In the genomic region with DNA sequence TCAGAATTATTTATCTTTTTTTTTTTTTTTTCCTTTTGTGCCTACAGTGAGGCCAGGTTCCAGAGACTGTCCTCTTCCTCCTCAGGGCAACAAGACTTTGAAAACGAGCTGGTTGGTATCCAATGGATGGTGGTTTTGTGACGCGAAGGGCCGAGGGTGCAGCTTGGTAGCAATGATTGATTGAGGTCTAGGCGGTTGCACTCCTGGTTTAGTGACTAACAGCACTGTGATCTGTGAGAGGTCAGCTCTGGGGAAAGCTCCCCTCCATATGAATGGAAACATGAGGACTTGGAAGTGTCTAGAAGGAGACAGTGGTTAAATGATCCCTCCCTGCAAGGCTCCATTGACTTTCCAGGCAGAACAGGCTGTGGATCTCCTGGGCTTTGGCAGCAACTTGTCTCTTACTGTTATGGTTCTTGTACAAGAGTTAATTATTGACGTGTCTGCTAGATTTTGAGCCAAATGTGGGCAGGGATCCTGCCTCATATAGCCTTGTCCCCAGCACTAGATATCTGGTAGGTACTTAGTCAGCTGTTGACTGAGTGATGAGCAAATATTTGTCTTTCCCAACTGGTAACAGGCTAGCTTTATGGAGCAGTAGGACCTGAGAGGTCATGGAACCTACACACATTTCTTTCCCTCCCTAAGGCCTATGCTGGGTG, we compare ENCODE assay signal across 18 mouse cellular contexts. TPM values are rescaled to one million over a fixed set of nuclear protein-coding genes. Genes with fewer than 3 reads are reported as not detected.
DNase-seq lines count a peak whose midpoint lies in the region; ATAC-seq and TF ChIP-seq lines count a peak whose summit lies in the region.
"Had no signal": no experiment of that assay in that cellular context is flagged by ENCODE, and none has a peak within 500 bp of the region (broad histone marks: within the 10 kb centered on the region; RNA-seq: fewer than 3 reads in every experiment).

No protein-coding gene starts in this region.

- H3K4me2 ChIP-seq in intestine, postnatal 0 days (replicated peaks; ENCODE audit: low read depth), result no peak overlapping the region
- no peak overlapping the region for H3K4me2 ChIP-seq in liver, embryonic 16.5 days (ENCODE audit: low read depth, low read length)
- no peak overlapping the region for H3K4me2 ChIP-seq in stomach, embryonic 15.5 days
- H3K4me2 ChIP-seq: embryonic facial prominence, embryonic 13.5 days; hindbrain, embryonic 15.5 days had no signal

- H3K4me1 ChIP-seq in intestine, postnatal 0 days (replicated peaks; ENCODE audit: control insufficient read depth, insufficient read depth, low read length), result no peaks in the 10 kb centered on the region
- peaks cover 3% of the 10 kb centered on the region for H3K4me1 ChIP-seq in liver, embryonic 16.5 days (ENCODE audit: control insufficient read depth, low read depth, low read length)
- peaks cover 3% of the 10 kb centered on the region; the same call in 1 of the 2 replicates for H3K4me1 ChIP-seq in stomach, embryonic 15.5 days
- H3K4me1 ChIP-seq: hindbrain, embryonic 15.5 days had no signal

- H3K9me3 ChIP-seq in intestine, postnatal 0 days (ENCODE audit: control insufficient read depth), result no peaks in the 10 kb centered on the region
- no peaks in the 10 kb centered on the region for H3K9me3 ChIP-seq in liver, embryonic 16.5 days (replicated peaks; ENCODE audit: control insufficient read depth, low read length)
- H3K9me3 ChIP-seq in stomach, embryonic 15.5 days, result no peaks in the 10 kb centered on the region
- H3K9me3 ChIP-seq: embryonic facial prominence, embryonic 13.5 days; G1E; hindbrain, embryonic 15.5 days had no signal

- ATAC-seq in intestine, postnatal 0 days, result peak; percentile 60; the same call in 1 of the 2 replicates
- ATAC-seq in liver, embryonic 16.5 days (ENCODE audit: low read depth), result peak; percentile 89
- ATAC-seq in stomach, embryonic 15.5 days (ENCODE audit: insufficient read depth, low FRiP score, low read depth), result peak; percentile 93

- no peak overlapping the region for H3K4me3 ChIP-seq in intestine, postnatal 0 days (ENCODE audit: low read depth, low read length)
- no peak overlapping the region for H3K4me3 ChIP-seq in liver, embryonic 16.5 days (ENCODE audit: low read depth, low read length)
- H3K4me3 ChIP-seq in stomach, embryonic 15.5 days (replicated peaks), result no peak overlapping the region
- H3K4me3 ChIP-seq: embryonic facial prominence, embryonic 13.5 days; heart, adult 2 months; hindbrain, embryonic 15.5 days had no signal

- H3K27ac ChIP-seq in intestine, postnatal 0 days (ENCODE audit: low read depth, low read length), result no peak overlapping the region
- H3K27ac ChIP-seq in liver, embryonic 16.5 days (ENCODE audit: low read length), result peak overlapping the region; percentile 21; the same call in 1 of the 2 replicates
- peak overlapping the region; percentile 82 for H3K27ac ChIP-seq in stomach, embryonic 15.5 days
- H3K27ac ChIP-seq: embryonic facial prominence, embryonic 13.5 days; heart, adult 2 months; hindbrain, embryonic 15.5 days; macrophage had no signal

- DNase-seq in kidney, adult 9 months, result peak; percentile 78
- DNase-seq in kidney, postnatal 4 days, result no peak
- DNase-seq in MN1 (ENCODE audit: low spot score), result no peak
- no peak for DNase-seq in spleen, postnatal 4 days (ENCODE audit: low spot score in 2 of 2)
- DNase-seq in right cerebral cortex, postnatal 10 days (ENCODE audit: low spot score in 2 of 2), result no peak
- DNase-seq: cerebellum, postnatal 36 days; heart, adult 2 months; layer of hippocampus, adult 9-11 months; midbrain, embryonic 14.5 days; thymus, adult 18-20 months had no signal

- H3K27me3 ChIP-seq in intestine, postnatal 0 days (replicated peaks; ENCODE audit: control insufficient read depth, insufficient read depth, low read length), result no peaks in the 10 kb centered on the region
- no peaks in the 10 kb centered on the region for H3K27me3 ChIP-seq in liver, embryonic 16.5 days (ENCODE audit: control insufficient read depth, insufficient read depth, low read depth, low read length)
- no peaks in the 10 kb centered on the region for H3K27me3 ChIP-seq in stomach, embryonic 15.5 days (replicated peaks)
- H3K27me3 ChIP-seq: embryonic facial prominence, embryonic 13.5 days; hindbrain, embryonic 15.5 days had no signal

- WGBS in intestine, postnatal 0 days, result 35% methylated on average over 6 of the region's 6 CpGs
- 69% methylated on average over 6 of the region's 6 CpGs for WGBS in liver, embryonic 16.5 days (ENCODE audit: insufficient replicate concordance)
- 48% methylated on average over 6 of the region's 6 CpGs for WGBS in stomach, embryonic 15.5 days

- H3K9ac ChIP-seq in intestine, postnatal 0 days (ENCODE audit: low read depth, low read length), result no peak overlapping the region
- no peak overlapping the region for H3K9ac ChIP-seq in liver, embryonic 16.5 days (ENCODE audit: low read depth, low read length)
- no peak overlapping the region for H3K9ac ChIP-seq in stomach, embryonic 15.5 days
- H3K9ac ChIP-seq: embryonic facial prominence, embryonic 13.5 days; hindbrain, embryonic 15.5 days had no signal

- peaks cover 59% of the 10 kb centered on the region for H3K36me3 ChIP-seq in intestine, postnatal 0 days (ENCODE audit: control insufficient read depth, insufficient read depth)
- 0 out of 2 replicates have a peak, but pooled peaks cover 5% of the 10 kb centered on the region for H3K36me3 ChIP-seq in liver, embryonic 16.5 days (ENCODE audit: control insufficient read depth, insufficient read depth)
- peaks cover 20% of the 10 kb centered on the region for H3K36me3 ChIP-seq in stomach, embryonic 15.5 days
- H3K36me3 ChIP-seq: hindbrain, embryonic 15.5 days had no signal

- no peak for TF ChIP-seq CTCF in intestine, postnatal 0 days (IDR thresholded peaks at IDR 0.05; ENCODE audit: low read depth)

RNA-seq across cellular contexts. Expression of gene Tmem63a, which starts 10.1 kb away (rescaled TPM):
- 9.5 and 10.2 TPM in 2 replicates for polyA plus RNA-seq in intestine, postnatal 0 days (2015; fragmentation: Nextera tagmentation; extraction: Ambion mirVana)
- 8.9 and 10.9 TPM in 2 replicates for polyA plus RNA-seq in liver, embryonic 16.5 days (2015; fragmentation: Nextera tagmentation; extraction: Ambion mirVana)
- 20.9 and 23.0 TPM in 2 replicates for polyA plus RNA-seq in stomach, embryonic 15.5 days (2015; fragmentation: Nextera tagmentation; extraction: Ambion mirVana)

RNA-seq across cellular contexts. Expression of gene Lefty1, which starts 17.4 kb away (rescaled TPM):
- polyA plus RNA-seq in intestine, postnatal 0 days (2015; fragmentation: Nextera tagmentation; extraction: Ambion mirVana), result 0.90 and 1.3 TPM in 2 replicates
- 3.5 and 3.6 TPM in 2 replicates for polyA plus RNA-seq in liver, embryonic 16.5 days (2015; fragmentation: Nextera tagmentation; extraction: Ambion mirVana)
- polyA plus RNA-seq in stomach, embryonic 15.5 days (2015; fragmentation: Nextera tagmentation; extraction: Ambion mirVana), result 3.2 and 3.7 TPM in 2 replicates
- polyA plus RNA-seq: G1E had no signal

RNA-seq across cellular contexts. Expression of gene Pycr2, which starts 48.1 kb away (rescaled TPM):
- polyA plus RNA-seq in intestine, postnatal 0 days (2015; fragmentation: Nextera tagmentation; extraction: Ambion mirVana), result 24.5 and 26.3 TPM in 2 replicates
- 81.2 and 83.4 TPM in 2 replicates for polyA plus RNA-seq in liver, embryonic 16.5 days (2015; fragmentation: Nextera tagmentation; extraction: Ambion mirVana)
- 101 and 109 TPM in 2 replicates for polyA plus RNA-seq in stomach, embryonic 15.5 days (2015; fragmentation: Nextera tagmentation; extraction: Ambion mirVana)

RNA-seq across cellular contexts. Expression of gene Lefty2, which starts 59.3 kb away (rescaled TPM):
- not detected in 2 replicates for polyA plus RNA-seq in intestine, postnatal 0 days (2015; fragmentation: Nextera tagmentation; extraction: Ambion mirVana)
- polyA plus RNA-seq in liver, embryonic 16.5 days (2015; fragmentation: Nextera tagmentation; extraction: Ambion mirVana), result not detected in 2 replicates
- polyA plus RNA-seq in stomach, embryonic 15.5 days (2015; fragmentation: Nextera tagmentation; extraction: Ambion mirVana), result not detected in 2 replicates
- polyA plus RNA-seq: forebrain, embryonic 11.5 days; G1E; macrophage had no signal
